Mouse (Mus musculus): ENCODE measurements around the gene Exoc6b.

- no peak for TF ChIP-seq CTCF (IDR thresholded peaks at IDR 0.05; ENCODE audit: insufficient read depth, low read depth, low read length)
- no peak for TF ChIP-seq POLR2A (IDR thresholded peaks at IDR 0.05; ENCODE audit: insufficient read depth, low read depth, low read length)
Observed at GRCm38 (mm10) chr6:84693844-84694243, 375.5 kb downstream of the Exoc6b start.

Data from olfactory bulb, adult 2 months (tissue).